Mouse (Mus musculus): Measurements from ENCODE around the gene Krt76. TPM values are rescaled to one million over a fixed set of nuclear protein-coding genes. Genes with fewer than 3 reads are reported as not detected.

Krt76 gene
- total RNA-seq (2017) = not detected in 2 replicates

DNA sequence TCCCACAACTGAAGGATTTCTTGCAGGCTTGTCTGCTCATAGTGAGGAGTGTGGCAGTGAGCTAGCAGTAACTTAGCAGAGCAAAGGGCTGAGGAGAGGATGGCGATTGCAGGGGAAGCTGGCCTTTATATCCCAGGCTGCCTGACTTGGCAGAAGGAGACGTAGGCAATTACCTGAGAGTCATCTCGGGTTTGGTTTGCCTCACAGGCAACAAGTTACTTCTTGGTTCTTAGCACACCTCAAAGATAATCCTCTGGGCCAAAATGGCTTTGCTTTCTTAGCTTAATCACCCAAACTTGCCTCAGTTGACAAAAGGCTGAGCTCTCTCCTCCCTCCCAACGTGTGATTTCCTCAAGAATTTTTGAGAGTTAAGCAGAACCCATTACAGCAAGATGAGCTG, at the start of gene Krt76:
Krt76 (minus strand) TSS at position 101 of the 400 bp plus-strand sequence.
- ATAC-seq (replicated peaks; ENCODE audit: low read depth, poor library complexity, severe bottlenecking) = no peak

DNA sequence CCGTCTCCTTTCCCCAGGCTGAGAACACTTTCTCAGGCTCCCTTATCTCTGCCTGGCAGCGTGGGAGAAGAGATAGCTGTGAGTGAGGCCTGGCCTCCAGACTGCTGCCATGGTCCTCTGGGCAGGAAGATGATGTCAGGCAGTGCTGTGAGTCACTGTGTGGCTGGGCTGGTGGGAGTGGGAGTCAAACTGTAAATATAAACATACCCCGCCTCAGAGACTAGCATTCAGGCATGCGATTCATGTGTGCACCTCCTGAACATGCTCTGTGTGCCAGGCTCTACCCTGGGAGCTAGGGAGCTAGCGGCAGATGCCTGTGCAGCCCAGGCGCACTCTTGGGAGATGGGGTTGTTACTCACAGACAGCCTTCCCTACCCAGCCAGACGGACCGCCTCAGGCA, 49.2 kb upstream of the Krt76 start:
- ATAC-seq (replicated peaks; ENCODE audit: low read depth, poor library complexity, severe bottlenecking) = no peak

DNA sequence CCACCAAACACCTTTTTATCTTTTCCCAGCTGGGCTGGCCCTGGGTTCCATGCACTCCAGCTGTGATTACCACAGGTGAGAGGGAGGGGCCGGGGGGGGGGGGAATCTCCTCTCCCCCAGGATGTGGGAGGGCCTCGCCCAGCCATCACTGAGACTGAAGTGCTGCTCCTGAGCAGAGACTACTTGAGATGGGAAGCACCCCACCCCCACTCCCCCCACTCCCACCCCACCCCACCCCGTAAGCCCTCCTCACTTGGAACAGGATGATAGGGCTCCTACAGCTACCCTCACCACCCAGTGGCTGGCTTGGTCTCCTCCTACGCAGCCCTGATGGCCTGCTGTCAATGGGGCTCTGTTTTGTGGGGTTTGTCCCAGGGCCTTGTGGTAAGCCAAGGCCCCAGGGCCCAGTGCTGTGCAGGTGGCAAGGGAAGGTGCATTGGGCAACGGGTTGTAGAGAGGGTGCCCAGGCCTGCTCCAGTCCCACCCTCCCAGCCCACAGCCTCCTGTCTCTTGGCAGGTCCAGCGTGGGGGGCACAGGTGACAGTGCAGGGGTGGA, 47.6 kb upstream of the Krt76 start, which contains the start of gene Krt79:
Krt79 (minus strand) TSS at position 51 of the 556 bp plus-strand sequence.
- no peak for ATAC-seq (replicated peaks; ENCODE audit: low read depth, poor library complexity, severe bottlenecking)

DNA sequence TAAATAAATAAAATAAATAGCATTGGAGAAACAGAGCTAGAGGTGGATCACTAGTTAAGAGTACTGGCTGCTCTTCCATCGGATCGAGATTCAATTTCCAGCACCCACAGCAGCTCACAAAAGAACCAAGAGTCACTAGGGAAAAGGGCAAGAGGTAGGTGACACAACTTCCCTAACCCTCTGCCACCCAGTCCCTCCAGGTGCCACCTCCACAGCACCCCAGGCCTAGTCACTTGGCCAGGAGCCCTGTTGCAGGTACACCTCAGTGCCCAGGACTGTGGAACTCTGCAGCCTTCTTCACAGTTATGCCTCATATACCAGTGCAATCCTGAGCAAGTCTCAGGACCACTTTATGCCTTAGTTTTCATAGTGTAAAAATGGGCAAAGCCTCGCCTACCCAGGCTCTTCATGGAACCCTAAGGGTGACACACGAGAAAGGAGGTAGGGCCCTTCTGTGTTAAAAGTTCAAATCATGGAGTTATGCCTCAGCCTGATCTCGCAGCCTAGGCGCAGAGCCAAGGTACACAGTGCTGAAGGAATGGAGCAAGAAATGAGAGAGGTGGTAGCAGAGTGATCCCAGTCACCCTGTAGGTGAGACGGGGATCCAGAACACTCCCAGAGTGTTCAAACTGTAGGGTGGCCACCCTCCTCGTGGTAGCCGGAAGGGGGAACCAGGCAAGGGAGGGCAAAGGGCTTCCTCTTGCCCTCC, 46.0 kb upstream of the Krt76 start:
- no peak for ATAC-seq (replicated peaks; ENCODE audit: low read depth, poor library complexity, severe bottlenecking)

- ATAC-seq (replicated peaks; ENCODE audit: low read depth, poor library complexity, severe bottlenecking) = no peak
Measured at GRCm38 (mm10) chr15:101933024-101933423, 40.3 kb upstream of the Krt76 start.

DNA sequence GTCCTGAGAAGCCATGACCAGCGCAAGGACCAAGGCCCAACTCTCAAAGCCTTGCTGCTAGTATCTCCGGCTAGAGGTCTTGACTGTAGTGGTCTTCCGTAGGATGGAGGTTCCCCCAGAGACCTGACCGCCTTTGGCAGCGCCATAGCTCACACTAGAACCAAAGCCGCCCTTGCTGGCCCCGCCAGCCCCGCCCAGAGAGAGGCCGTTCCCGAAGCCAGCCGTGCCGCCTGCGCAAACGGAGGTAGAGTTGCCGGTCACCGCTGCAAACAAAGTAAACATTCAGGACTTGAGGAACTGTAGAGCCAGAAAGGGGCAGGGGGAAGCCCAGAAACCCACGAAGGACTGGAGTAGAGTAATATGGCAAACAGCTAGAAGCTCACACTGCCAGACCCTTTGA, 36.9 kb upstream of the Krt76 start:
- no peak for ATAC-seq (replicated peaks; ENCODE audit: low read depth, poor library complexity, severe bottlenecking)

DNA sequence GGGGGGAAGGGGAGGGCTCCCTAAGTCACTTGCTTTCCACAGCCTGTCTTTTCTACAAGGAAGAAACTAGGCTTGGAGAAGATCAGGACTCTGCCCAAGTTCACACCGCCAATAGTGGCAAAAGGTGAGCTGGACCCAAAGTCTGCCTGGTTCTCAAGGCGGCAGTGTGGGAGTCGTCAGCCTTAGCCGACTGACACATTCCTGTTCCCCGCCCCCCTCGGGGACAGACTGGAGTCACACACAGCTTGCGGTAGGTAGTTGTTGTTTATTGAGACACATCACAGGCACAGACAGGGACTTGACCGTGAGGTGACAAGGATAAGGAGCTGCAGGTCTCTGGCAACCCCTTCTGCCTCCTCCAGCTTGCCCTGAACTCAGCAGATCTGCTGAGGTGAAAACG, 36.4 kb upstream of the Krt76 start:
- no peak for ATAC-seq (replicated peaks; ENCODE audit: low read depth, poor library complexity, severe bottlenecking)

DNA sequence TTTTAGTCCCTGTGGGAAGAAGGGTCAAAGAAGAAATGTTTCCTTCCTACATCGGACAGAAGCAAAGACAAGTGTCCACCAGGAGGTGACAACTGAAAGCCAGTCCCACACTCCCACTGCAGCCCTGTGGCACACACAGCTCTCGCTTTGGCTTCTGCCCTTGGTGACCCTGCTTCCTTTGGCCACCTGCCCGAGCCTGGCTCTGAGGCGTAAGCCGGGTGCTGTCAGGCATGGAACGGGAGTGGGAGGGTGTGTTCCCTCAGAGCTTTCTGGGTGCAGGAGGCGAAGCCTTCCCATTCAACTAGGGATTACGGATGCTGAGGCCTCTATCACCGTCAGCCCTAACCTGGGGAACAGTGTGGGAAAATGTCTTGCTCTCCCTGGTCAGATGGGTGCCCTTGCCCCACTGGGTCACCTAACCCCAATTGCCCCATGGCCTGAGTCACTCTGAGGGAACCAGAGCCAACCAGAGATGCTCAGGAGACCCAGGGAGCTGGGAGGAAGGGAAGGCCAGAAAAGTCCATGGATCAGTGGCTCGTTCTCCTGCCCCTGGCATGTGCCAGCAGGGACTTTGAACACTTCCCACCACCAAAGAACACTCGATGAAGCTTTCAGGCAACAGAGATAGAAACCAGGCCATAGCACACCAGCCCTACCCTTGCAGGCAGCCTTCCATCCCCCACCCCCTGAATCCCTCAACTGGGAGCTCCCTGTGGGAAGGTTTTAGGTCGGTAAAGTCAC, 34.8 kb upstream of the Krt76 start:
- no peak for ATAC-seq (replicated peaks; ENCODE audit: low read depth, poor library complexity, severe bottlenecking)

- no peak for ATAC-seq (replicated peaks; ENCODE audit: low read depth, poor library complexity, severe bottlenecking)
Measured at GRCm38 (mm10) chr15:101925041-101925440, 32.3 kb upstream of the Krt76 start.

- ATAC-seq (replicated peaks; ENCODE audit: low read depth, poor library complexity, severe bottlenecking) = no peak
Measured at GRCm38 (mm10) chr15:101924635-101925034, 31.9 kb upstream of the Krt76 start, which contains the start of gene Krt4. Gene Krt4, minus strand, starts transcription at chr15:101924735.

- ATAC-seq (replicated peaks; ENCODE audit: low read depth, poor library complexity, severe bottlenecking) = no peak
Measured at GRCm38 (mm10) chr15:101922296-101922695, 29.6 kb upstream of the Krt76 start.

- ATAC-seq (replicated peaks; ENCODE audit: low read depth, poor library complexity, severe bottlenecking) = no peak
Measured at GRCm38 (mm10) chr15:101916072-101916471, 23.4 kb upstream of the Krt76 start.

- ATAC-seq (replicated peaks; ENCODE audit: low read depth, poor library complexity, severe bottlenecking) = no peak
Measured at GRCm38 (mm10) chr15:101904849-101905248, 12.1 kb upstream of the Krt76 start.

GRCm38 (mm10) chr15:101902171-101903149, 9.7 kb upstream of the Krt76 start:
- no peak for ATAC-seq (replicated peaks; ENCODE audit: low read depth, poor library complexity, severe bottlenecking)

- no peak for ATAC-seq (replicated peaks; ENCODE audit: low read depth, poor library complexity, severe bottlenecking)
Measured at GRCm38 (mm10) chr15:101895216-101895615, 2.5 kb upstream of the Krt76 start.

GRCm38 (mm10) chr15:101879776-101880175, 12.9 kb downstream of the Krt76 start:
- ATAC-seq (replicated peaks; ENCODE audit: low read depth, poor library complexity, severe bottlenecking) = no peak

DNA sequence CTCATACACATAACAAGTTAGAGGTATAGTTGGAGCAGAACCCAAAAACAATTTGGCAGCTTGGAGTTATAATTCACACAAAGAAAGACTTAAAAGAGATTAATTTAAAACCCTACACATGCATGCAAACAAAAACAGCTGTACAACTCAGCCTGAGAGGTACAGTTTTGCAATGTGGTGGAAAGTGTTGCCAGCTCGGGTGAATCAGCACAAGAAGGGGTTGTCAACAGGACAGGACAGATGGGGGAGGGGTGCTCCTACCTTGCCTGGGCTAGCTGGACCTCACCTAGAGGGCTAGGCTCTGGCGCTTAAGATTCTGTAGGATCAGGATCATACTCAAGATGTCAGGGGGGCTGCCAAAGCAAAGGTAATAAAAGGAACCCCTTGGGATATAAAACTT, 14.7 kb downstream of the Krt76 start:
- no peak for ATAC-seq (replicated peaks; ENCODE audit: low read depth, poor library complexity, severe bottlenecking)

GRCm38 (mm10) chr15:101874383-101874782, 18.3 kb downstream of the Krt76 start:
- no peak for ATAC-seq (replicated peaks; ENCODE audit: low read depth, poor library complexity, severe bottlenecking)

- no peak for ATAC-seq (replicated peaks; ENCODE audit: low read depth, poor library complexity, severe bottlenecking)
Measured at GRCm38 (mm10) chr15:101873231-101873630, 19.5 kb downstream of the Krt76 start.

- ATAC-seq (replicated peaks; ENCODE audit: low read depth, poor library complexity, severe bottlenecking) = no peak
Measured at GRCm38 (mm10) chr15:101869431-101869830, 23.3 kb downstream of the Krt76 start, which contains the start of gene Krt77. Gene Krt77, minus strand, starts transcription at chr15:101869705.

All from common myeloid progenitor, adult 5-6 weeks (primary cell).